Mouse (Mus musculus) erythroid progenitor cell, adult 5-6 weeks (primary cell): Measurements from ENCODE around the gene Cyp2j6. TPM values are rescaled to one million over a fixed set of nuclear protein-coding genes. Genes with fewer than 3 reads are reported as not detected.

Source experiments
- total RNA-seq, 2 experiments: library from RNA; stranded (forward) in 1 of 2; stranded (reverse) in 1 of 2; fragments of 150-400 nt in 1 of 2; fragments of 186-747, 209-891 nt in 1 of 2; gene quantifications; 2 replicates each; pipeline versions ENCODE4 v1.2.3 to v1.2.4; 2015 to 2017; ENCODE audit warnings: low replicate concordance in 2 of 2

The Cyp2j6 gene
- total RNA-seq, 2 experiments from 2014 or later: 0.08 TPM; not detected in 1

Other genes starting within 250 kb of the Cyp2j6 start
- not detected in 2 replicates for gene Cyp2j11, start 205.0 kb downstream of the Cyp2j6 start, total RNA-seq (2015; ENCODE audit: low replicate concordance)
- gene Cyp2j11, start 205.0 kb downstream of the Cyp2j6 start, total RNA-seq (2017; ENCODE audit: low replicate concordance): not detected in 2 replicates
- gene Cyp2j8, start 46.3 kb downstream of the Cyp2j6 start, total RNA-seq (2015; ENCODE audit: low replicate concordance): not detected in 2 replicates
- not detected in 2 replicates for gene Cyp2j8, start 46.3 kb downstream of the Cyp2j6 start, total RNA-seq (2017; ENCODE audit: low replicate concordance)
- gene Cyp2j9, start 37.9 kb upstream of the Cyp2j6 start, total RNA-seq (2015; ENCODE audit: low replicate concordance): 1.7 TPM in 1 of 2 replicates, not detected in the other
- gene Cyp2j9, start 37.9 kb upstream of the Cyp2j6 start, total RNA-seq (2017; ENCODE audit: low replicate concordance): 0.39 TPM in 1 of 2 replicates, not detected in the other
- not detected in 2 replicates for gene Cyp2j5, start 110.5 kb upstream of the Cyp2j6 start, total RNA-seq (2015; ENCODE audit: low replicate concordance)
- not detected in 2 replicates for gene Cyp2j5, start 110.5 kb upstream of the Cyp2j6 start, total RNA-seq (2017; ENCODE audit: low replicate concordance)
- gene Gm12695, start 231.5 kb upstream of the Cyp2j6 start, total RNA-seq (2015; ENCODE audit: low replicate concordance): not detected in 2 replicates
- gene Gm12695, start 231.5 kb upstream of the Cyp2j6 start, total RNA-seq (2017; ENCODE audit: low replicate concordance): not detected in 2 replicates